Mouse (Mus musculus) heart, adult 9 months (tissue): ENCODE data around the gene Ddx39.

Experiments
- DNase-seq, 2 experiments: peaks; one replicate each; pipeline ENCODE4 v3.0.0; 2022; ENCODE audit warnings: low spot score in 2 of 2

The Ddx39 gene

GRCm38 (mm10) chr8:83715031-83715690 is at the start of gene Ddx39:
Gene Ddx39 (plus strand): TSS chr8:83715177.
- peak; percentile 99 to 100 for DNase-seq

GRCm38 (mm10) chr8:83665969-83666865 is 48.8 kb upstream of the Ddx39 start, which contains the start of gene Ptger1:
Gene Ptger1 (plus strand): TSS chr8:83666678.
- peak; percentile 80 to 84 for DNase-seq

GRCm38 (mm10) chr8:83666866-83667234 is 48.1 kb upstream of the Ddx39 start:
- DNase-seq: no peak

GRCm38 (mm10) chr8:83667526-83667925 is 47.5 kb upstream of the Ddx39 start:
- DNase-seq: no peak

DNA sequence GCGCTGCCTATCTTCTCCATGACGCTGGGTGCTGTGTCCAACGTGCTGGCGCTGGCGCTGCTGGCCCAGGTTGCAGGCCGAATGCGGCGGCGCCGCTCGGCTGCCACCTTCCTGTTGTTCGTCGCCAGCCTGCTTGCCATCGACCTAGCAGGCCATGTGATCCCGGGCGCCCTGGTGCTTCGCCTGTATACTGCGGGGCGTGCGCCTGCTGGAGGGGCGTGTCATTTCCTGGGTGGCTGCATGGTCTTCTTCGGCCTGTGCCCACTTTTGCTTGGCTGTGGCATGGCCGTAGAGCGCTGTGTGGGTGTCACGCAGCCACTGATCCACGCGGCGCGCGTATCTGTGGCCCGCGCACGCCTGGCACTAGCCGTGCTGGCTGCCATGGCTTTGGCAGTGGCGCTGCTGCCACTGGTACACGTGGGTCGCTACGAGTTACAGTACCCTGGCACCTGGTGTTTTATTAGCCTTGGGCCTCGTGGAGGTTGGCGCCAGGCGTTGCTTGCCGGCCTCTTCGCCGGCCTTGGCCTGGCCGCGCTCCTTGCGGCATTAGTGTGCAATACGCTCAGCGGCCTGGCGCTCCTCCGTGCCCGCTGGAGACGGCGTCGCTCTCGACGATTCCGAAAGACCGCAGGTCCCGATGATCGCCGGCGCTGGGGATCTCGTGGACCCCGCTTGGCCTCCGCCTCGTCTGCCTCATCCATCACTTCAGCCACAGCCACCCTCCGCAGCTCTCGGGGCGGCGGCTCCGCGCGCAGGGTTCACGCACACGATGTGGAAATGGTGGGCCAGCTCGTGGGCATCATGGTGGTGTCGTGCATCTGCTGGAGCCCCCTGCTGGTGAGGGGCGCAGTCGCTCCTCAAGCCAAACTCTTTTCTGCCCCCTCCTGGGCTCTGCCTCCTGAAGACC is 46.7 kb upstream of the Ddx39 start:
- DNase-seq: no peak

DNA sequence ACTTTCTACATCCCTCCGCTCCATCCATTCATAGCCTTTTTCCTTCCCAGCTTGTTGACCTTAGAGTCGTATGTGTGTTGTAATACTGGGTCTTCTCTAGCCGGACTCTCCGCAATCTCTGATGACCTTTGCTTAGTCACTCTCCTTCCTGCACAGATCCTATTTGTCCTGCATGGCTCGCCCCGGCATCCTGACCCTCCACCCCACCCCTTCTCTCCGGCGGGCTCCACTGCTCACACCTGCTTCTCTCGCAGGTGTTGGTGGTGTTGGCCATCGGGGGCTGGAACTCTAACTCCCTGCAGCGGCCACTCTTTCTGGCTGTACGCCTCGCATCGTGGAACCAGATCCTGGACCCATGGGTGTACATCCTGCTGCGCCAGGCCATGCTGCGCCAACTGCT is 46.0 kb upstream of the Ddx39 start:
- DNase-seq: no peak

DNA sequence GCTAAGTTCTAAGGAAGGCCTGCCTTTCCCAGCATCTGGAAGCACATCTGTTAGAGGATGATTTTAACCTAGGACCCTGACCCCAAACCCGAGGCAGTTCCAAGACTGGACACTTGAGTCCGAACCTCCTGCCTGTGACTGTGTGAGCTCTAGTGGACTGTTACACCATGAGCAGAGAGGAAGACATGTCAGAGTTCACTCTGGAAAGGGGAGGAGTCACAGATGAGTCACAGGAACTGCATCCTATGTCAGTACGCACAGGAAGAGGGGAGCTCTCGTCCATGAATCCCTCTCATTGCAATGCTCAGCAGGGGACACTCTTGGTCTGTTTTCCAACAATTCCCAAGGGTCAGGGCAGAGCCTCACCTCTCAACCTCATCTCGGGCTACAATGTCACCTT is 42.0 kb upstream of the Ddx39 start:
- DNase-seq: no peak

DNA sequence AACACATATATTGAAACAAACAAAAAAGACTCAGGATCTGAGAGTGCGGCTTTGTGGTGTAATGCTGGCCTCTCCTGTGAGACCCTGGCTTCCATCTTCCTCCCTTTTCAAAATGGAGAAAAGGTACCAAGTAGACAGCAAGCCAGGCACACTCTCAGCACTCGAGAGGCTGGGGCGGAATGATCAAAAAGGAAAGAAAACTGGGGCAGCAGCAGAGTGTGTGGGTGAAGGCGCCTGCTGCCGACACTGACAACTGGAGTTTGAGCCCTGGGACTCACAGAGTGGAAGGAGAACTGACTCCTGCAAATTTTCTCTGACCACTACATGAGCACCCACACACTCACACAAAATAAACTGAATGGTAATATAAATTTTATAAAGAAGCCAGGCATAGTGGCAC is 40.5 kb upstream of the Ddx39 start:
- DNase-seq: no peak

DNA sequence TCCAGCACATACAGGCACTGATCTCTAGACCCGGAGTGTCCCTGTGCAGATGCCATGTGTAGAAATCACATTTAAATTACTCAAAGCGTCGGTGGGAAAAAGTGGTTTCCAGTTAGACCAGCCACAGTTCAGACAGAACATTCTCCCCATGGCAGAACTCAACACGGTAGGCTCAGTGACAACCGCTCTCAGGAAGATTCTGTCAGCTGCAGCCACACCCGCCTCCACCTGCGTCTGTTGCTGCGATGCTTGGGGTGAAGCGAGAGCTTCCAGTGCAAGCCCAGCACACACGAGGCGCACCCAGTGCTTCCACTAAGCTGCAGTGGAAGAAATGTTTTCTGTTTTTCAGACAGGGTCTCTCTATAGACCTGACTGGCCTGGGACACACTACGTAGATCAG is 35.1 kb upstream of the Ddx39 start:
- DNase-seq: no peak

DNA sequence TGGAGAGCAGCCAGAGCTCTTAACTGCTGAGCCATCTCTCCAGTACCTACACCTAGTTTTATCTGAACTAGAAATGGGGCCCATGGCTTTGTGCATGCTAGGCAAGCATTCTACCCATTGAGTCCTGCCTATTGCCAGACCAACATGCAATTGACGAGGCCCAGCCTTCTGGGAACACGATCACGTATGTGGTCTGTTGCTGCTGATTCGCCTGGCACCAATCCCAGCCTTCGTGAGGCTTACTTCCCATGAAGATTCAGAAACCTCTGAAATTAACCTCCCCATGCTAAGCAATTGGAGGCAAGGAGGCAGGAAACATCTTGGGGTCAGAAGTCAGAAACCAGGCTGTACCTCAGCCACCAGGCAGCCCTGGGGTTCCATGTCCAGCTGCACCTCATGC is 34.4 kb upstream of the Ddx39 start:
- no peak for DNase-seq

GRCm38 (mm10) chr8:83681099-83681498 is 33.9 kb upstream of the Ddx39 start:
- no peak for DNase-seq

- no peak for DNase-seq
These were observed 30.5 kb upstream of the Ddx39 start for GRCm38 (mm10) chr8:83684517-83684916.

DNA sequence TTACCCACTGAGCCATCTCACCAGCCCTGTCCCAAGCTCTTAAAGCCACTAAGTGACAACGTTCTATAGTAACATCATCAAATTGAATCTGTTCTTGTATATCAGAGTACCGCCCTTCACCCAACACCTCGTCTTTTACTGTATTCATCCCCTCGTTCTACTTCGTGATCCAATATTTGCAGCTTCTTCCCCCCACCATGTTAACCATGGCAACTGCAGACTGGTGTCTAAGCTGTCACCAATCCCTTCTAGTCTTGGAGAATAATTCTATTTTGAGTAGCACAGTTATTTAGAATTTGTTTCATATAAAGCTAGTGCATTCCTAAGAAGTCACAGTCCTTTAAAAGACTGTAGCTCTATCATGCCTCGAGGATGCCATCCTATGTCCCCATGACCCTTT is 25.7 kb upstream of the Ddx39 start:
- DNase-seq: no peak

DNA sequence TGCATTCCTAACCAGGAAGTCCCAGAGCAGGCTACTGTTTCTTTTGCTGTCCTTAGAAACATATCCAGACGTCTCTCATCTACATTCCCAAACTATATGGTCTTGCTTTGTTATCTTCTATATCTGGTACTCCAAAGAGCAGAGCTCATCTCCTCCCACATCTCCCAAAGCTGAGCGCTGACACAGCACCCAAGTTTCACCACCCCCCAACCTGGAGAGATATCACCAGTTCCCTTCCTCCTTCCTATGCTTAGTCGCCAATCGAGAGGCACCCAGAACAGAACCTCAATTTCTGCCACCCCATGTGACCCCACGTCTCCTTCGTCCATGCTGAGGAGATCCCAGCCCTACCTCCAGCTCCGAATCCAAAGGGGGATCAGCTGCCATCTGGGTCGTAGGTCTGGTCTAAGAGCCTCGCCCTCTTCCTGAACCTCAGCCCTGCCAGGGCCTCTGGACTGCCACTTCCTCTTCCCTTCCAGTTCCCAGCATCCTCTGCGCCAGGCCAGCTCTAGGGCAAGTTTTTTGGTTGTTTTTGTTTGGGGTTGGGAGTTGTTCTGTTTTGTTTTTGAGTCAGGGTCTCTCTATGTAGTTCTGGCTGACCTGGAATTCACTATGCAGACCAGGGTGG is 21.3 kb upstream of the Ddx39 start:
- peak; percentile 32 to 56 for DNase-seq

DNA sequence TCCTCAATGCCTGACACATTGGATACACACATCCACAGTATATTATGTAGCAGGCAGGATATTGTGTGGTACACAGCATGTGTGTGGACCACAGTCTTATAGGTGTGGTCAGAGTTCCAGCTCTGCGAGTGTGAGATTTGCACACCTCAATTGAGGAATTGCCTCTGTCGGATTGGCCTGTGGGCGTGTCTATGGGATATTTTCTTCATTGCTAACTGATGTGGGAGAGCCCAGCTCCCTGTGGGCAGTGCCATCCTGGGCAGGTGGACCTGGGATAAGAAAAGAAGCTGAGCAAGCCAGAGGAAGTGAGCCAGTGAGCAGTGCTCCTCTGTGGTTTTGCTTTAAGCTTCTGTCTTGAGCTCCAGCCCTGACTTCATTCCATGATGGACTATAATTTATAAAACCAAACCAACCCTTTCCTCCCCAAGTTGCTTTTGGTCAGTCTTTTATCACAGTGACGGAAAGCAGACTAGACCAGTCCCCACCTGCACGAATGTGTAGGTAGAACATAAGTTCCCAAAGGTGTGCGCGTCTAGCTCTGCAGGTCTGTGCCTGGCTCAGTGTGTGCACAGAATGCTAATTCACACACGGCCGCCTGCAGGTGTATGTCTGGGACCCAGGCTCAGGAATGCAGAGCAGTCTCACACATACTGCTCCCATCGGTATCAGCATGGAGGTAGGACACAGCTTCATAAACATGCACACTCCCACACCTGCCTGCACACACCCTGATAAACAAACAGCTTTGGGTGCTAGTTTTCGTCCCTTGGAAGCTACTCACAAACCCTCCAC is 20.4 kb upstream of the Ddx39 start:
- no peak for DNase-seq

DNA sequence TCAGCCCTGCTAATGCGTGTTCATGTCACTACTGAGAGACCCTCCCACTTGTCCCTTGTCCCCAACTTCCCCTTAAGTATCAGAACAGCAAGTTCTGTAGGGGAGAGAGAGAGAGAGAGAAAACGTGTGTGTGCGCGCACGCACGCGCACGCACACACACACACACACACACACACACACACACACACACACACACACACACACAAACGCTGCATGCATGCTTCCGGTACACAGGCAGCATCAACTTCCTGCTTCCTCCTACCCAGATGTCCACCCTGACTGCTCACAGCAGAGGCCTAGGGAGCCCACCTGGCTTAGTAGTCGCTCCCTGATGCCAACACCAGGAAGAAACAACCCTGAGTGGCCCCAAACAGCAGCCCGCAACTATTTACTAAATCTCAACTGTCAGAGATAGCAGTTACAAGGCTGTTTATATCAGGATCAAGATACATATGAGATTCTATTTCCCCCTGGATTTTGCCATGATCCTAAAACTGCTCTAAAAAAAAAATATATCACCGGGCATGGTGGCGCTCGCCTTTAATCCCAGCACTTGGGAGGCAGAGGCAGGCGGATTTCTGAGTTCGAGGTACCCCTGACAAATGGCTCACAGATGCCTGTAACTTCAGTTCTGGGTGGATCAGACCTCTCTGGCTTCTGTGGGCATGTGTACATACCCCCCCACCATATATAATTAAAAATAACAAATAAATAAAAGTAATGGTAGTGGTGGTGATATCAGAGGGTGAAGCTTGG is 19.4 kb upstream of the Ddx39 start:
- DNase-seq: no peak

DNA sequence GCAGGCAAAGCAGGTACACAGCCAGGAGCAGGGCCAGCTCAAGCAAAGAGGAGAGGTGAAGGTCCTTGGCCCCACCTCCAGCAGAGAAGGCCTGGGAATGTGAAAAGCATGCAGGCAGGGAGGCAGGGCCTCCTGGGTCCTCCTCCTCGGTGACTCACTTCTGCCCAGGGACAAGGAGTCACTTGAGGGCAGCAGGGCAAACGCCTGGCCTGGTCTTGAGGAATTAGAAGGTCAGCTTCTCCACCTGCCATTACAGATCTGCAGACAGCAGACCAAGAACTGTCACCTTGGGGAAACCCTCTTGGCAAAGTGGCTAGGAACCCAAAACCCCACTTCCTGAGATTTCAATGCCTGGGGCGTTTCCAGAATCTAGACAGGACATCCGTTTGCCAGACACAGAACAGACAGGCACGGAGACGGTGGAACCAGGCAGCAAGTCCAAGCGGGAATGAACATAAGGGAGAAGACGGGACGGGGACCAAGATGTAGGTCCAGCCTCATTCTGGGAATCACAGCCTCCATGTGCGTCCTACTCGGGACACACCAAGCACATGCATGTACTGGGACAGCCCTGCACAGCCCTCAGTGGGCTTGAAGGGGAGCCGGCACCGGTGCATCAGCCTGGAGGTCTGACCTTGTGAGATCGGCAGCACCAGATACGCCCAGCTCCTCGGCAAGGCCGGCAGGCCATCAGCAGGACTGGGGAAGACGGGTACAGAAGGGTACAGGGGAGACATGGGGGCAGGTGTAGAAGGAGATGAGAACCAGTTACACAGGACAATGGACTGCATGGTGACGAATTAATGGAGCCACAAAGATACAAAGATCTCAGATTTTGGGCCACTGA is 17.4 kb upstream of the Ddx39 start:
- DNase-seq: peak; percentile 71 to 75

DNA sequence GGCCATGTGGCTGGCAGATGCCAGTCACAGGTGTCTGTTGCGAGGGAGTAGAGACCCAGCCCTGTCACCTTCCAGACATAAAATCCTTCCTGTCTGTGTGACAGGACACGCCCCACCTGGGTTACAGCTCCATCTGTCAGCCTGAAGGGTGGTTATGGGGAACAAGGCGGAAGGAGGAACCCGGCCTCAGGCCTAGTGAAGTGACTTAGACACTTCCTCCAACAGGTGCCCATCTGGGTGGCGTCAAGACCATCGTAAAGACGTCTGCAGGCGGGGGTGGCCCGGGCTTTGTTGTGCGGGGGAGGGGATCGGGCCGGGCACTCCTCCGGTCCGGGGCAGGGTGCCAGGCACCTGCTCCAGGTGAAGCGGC is 16.7 kb upstream of the Ddx39 start:
- DNase-seq: peak; percentile 35 to 50
